Mouse (Mus musculus): ENCODE results near the gene Agtrap.

- TF ChIP-seq CTCF (IDR thresholded peaks at IDR 0.05; ENCODE audit: borderline replicate concordance, control insufficient read depth, extremely low read depth, insufficient read depth, low read length, poor library complexity): no peak
- no peak for TF ChIP-seq POLR2A (IDR thresholded peaks at IDR 0.05; ENCODE audit: control insufficient read depth, extremely low read depth, insufficient read depth, low read length, poor library complexity)
These were observed 52.4 kb downstream of the Agtrap start for GRCm38 (mm10) chr4:148035440-148035839.

Data from thymus, adult 2 months (tissue).